Mouse (Mus musculus): ENCODE measurements around the gene H6pd.

H6pd gene

GRCm38 (mm10) chr4:149942831-149943741, 65.7 kb downstream of the H6pd start:
- DNase-seq (ENCODE audit: low spot score in 2 of 2): no peak

GRCm38 (mm10) chr4:149941067-149941755, 67.6 kb downstream of the H6pd start:
- no peak for DNase-seq (ENCODE audit: low spot score in 2 of 2)

GRCm38 (mm10) chr4:149938701-149939100, 70.1 kb downstream of the H6pd start:
- DNase-seq (ENCODE audit: low spot score in 2 of 2): no peak

GRCm38 (mm10) chr4:149936921-149937320, 71.9 kb downstream of the H6pd start:
- DNase-seq (ENCODE audit: low spot score in 2 of 2): no peak

- no peak for DNase-seq (ENCODE audit: low spot score in 2 of 2)
These were observed 73.4 kb downstream of the H6pd start for GRCm38 (mm10) chr4:149935470-149935869.

- no peak for DNase-seq (ENCODE audit: low spot score in 2 of 2)
These were observed 75.1 kb downstream of the H6pd start for GRCm38 (mm10) chr4:149933519-149934245.

GRCm38 (mm10) chr4:149933025-149933424, 75.8 kb downstream of the H6pd start:
- DNase-seq (ENCODE audit: low spot score in 2 of 2): no peak

- no peak for DNase-seq (ENCODE audit: low spot score in 2 of 2)
These were observed 76.6 kb downstream of the H6pd start for GRCm38 (mm10) chr4:149932108-149932815.

- DNase-seq (ENCODE audit: low spot score in 2 of 2): no peak
These were observed 78.1 kb downstream of the H6pd start for GRCm38 (mm10) chr4:149930755-149931154.
